Mouse (Mus musculus): ENCODE data around the gene Bag6. TPM values are rescaled to one million over a fixed set of nuclear protein-coding genes. Genes with fewer than 3 reads are reported as not detected.
A peak's percentile ranks its signal among the peaks of the same experiment; 100 is the strongest.

Gene Bag6
- polyA plus RNA-seq, 1 experiment, result 411 TPM

GRCm38 (mm10) chr17:35158850-35159593 is 24.0 kb downstream of the Bag6 start:
- Histone ChIP-seq H3K4me1 (replicated peaks; ENCODE audit: control insufficient read depth, insufficient read depth, low read length) (peaks cover 8% of the 10 kb centered on the region), H3K36me3 (ENCODE audit: control insufficient read depth, insufficient read depth, low read length) (peaks cover 78% of the 10 kb centered on the region), H3K27me3 (ENCODE audit: control insufficient read depth, insufficient read depth, low read length) (no peaks in the 10 kb centered on the region), H3K4me3 (ENCODE audit: control insufficient read depth, insufficient read depth, low read length) (no peak overlapping the region), H3K27ac (ENCODE audit: control insufficient read depth, insufficient read depth, low read length) (no peak overlapping the region)
- 97% methylated on average over 16 of the region's 16 CpGs for WGBS
- no peak for DNase-seq
- no peak for TF ChIP-seq CTCF (IDR thresholded peaks at IDR 0.05; ENCODE audit: borderline replicate concordance, control insufficient read depth, extremely low read depth, insufficient read depth, low read length, poor library complexity)
- TF ChIP-seq POLR2A (IDR thresholded peaks at IDR 0.05; ENCODE audit: control insufficient read depth, extremely low read depth, insufficient read depth, low read length, poor library complexity), result no peak

DNA sequence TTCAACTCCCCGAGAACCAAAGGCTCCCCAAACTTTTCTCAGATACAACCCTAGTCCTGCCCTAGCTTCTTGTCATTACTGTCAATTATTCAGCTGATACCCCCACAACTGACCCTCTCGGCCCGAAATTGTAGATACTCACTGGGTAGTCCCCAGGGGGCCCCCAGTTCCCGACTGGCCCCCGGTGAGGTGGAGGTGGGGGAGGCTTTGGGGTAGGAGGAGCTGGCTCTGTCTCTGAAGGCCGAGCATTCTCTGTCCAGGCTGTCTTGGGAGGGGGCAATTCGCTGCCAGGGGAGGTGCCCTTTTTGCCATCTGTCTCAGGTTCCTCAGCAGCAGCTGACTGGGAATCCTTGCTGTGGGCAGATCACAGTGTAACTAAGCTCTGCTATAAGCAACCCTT is 24.7 kb downstream of the Bag6 start:
- no peak for TF ChIP-seq CTCF (IDR thresholded peaks at IDR 0.05; ENCODE audit: borderline replicate concordance, control insufficient read depth, extremely low read depth, insufficient read depth, low read length, poor library complexity)
- TF ChIP-seq POLR2A (IDR thresholded peaks at IDR 0.05; ENCODE audit: control insufficient read depth, extremely low read depth, insufficient read depth, low read length, poor library complexity), result no peak
- H3K36me3 ChIP-seq (ENCODE audit: control insufficient read depth, insufficient read depth, low read length), result peaks cover 71% of the 10 kb centered on the region
- WGBS, result 95% methylated on average over 7 of the region's 7 CpGs

DNA sequence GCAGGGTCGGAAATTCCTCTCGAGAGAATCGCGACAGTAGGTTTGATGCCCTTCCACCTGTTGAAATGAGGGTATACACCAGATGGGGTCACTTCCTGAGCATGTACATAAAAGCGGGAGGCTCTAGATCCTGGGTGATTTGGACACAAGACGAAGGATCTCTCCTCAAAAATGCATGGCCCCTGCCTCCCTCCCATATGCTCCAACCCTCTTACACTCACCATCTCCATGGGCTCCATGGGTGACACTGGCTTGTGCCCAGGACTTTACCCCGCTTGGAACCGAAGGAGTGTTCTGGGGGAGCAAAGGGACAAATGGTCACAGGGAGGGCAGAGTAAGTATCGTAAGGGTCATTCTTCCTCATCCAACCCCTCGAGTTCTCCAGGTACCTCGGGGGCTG is 26.4 kb downstream of the Bag6 start:
- DNase-seq, result no peak
- TF ChIP-seq CTCF (IDR thresholded peaks at IDR 0.05; ENCODE audit: borderline replicate concordance, control insufficient read depth, extremely low read depth, insufficient read depth, low read length, poor library complexity), result no peak
- no peak for TF ChIP-seq POLR2A (IDR thresholded peaks at IDR 0.05; ENCODE audit: control insufficient read depth, extremely low read depth, insufficient read depth, low read length, poor library complexity)
- peaks cover 12% of the 10 kb centered on the region for H3K4me1 ChIP-seq (replicated peaks; ENCODE audit: control insufficient read depth, insufficient read depth, low read length)
- peaks cover 54% of the 10 kb centered on the region for H3K36me3 ChIP-seq (ENCODE audit: control insufficient read depth, insufficient read depth, low read length)
- H3K4me3 ChIP-seq (ENCODE audit: control insufficient read depth, insufficient read depth, low read length), result no peak overlapping the region
- 91% methylated on average over 11 of the region's 11 CpGs for WGBS
- H3K27me3 ChIP-seq (ENCODE audit: control insufficient read depth, insufficient read depth, low read length), result no peaks in the 10 kb centered on the region
- no peak overlapping the region for H3K27ac ChIP-seq (ENCODE audit: control insufficient read depth, insufficient read depth, low read length)

More for the DNA sequence above, 24.7 kb downstream of the Bag6 start:
- Histone ChIP-seq H3K27me3 (ENCODE audit: control insufficient read depth, insufficient read depth, low read length) (no peaks in the 10 kb centered on the region), H3K27ac (ENCODE audit: control insufficient read depth, insufficient read depth, low read length) (no peak overlapping the region), H3K4me3 (ENCODE audit: control insufficient read depth, insufficient read depth, low read length) (no peak overlapping the region), H3K4me1 (replicated peaks; ENCODE audit: control insufficient read depth, insufficient read depth, low read length) (peaks cover 8% of the 10 kb centered on the region)
- no peak for DNase-seq

DNA sequence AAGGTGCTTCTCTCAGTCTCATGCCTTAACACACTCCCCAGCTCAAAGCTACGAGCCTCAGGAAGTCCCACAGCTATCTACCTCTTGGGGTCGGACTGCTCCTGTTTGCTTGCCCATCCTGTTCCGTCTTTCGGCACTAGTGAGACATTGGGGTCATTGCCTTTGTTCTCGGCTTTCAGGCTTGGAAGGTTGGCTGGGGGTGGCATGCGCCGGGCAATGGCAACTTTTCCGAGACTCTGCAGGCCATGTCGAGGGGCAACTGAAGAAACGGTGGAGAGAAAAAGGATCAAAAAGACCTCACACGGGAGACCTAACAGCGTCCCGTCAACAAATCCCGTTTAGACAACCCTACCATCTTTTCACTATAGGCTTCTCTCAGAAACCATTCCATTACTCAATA is 27.1 kb downstream of the Bag6 start:
- H3K36me3 ChIP-seq (ENCODE audit: control insufficient read depth, insufficient read depth, low read length), result peaks cover 47% of the 10 kb centered on the region
- H3K4me1 ChIP-seq (replicated peaks; ENCODE audit: control insufficient read depth, insufficient read depth, low read length), result peaks cover 14% of the 10 kb centered on the region
- H3K27ac ChIP-seq (ENCODE audit: control insufficient read depth, insufficient read depth, low read length), result no peak overlapping the region
- H3K27me3 ChIP-seq (ENCODE audit: control insufficient read depth, insufficient read depth, low read length), result no peaks in the 10 kb centered on the region
- H3K4me3 ChIP-seq (ENCODE audit: control insufficient read depth, insufficient read depth, low read length), result no peak overlapping the region
- 92% methylated on average over 14 of the region's 14 CpGs for WGBS
- DNase-seq, result no peak
- TF ChIP-seq CTCF (IDR thresholded peaks at IDR 0.05; ENCODE audit: borderline replicate concordance, control insufficient read depth, extremely low read depth, insufficient read depth, low read length, poor library complexity) (no peak), POLR2A (IDR thresholded peaks at IDR 0.05; ENCODE audit: control insufficient read depth, extremely low read depth, insufficient read depth, low read length, poor library complexity) (no peak)

DNA sequence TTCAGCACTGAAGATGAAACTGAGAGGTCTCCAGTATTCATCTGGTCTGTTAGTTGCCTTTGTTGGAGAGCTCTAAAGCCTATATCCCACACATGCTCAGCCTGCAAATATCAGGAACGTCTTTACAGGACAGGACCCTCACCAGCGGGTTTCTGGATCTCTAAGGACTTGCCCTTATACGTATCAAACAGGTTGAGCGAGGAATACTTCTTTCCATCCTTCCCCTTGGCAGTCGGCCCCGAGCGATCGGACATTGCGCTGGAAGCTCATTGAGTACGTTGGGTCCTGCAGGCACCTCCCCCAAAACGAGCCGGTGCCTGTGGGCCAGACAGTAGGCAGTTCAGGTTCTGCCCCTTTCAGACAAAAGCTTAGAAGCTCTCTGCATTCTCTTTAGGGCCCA is 27.8 kb downstream of the Bag6 start:
- Histone ChIP-seq H3K27me3 (ENCODE audit: control insufficient read depth, insufficient read depth, low read length) (no peaks in the 10 kb centered on the region), H3K36me3 (ENCODE audit: control insufficient read depth, insufficient read depth, low read length) (peaks cover 41% of the 10 kb centered on the region), H3K27ac (ENCODE audit: control insufficient read depth, insufficient read depth, low read length) (no peak overlapping the region), H3K4me1 (replicated peaks; ENCODE audit: control insufficient read depth, insufficient read depth, low read length) (peaks cover 14% of the 10 kb centered on the region), H3K4me3 (ENCODE audit: control insufficient read depth, insufficient read depth, low read length) (no peak overlapping the region)
- TF ChIP-seq POLR2A (IDR thresholded peaks at IDR 0.05; ENCODE audit: control insufficient read depth, extremely low read depth, insufficient read depth, low read length, poor library complexity) (no peak), CTCF (IDR thresholded peaks at IDR 0.05; ENCODE audit: borderline replicate concordance, control insufficient read depth, extremely low read depth, insufficient read depth, low read length, poor library complexity) (no peak)
- 56% methylated on average over 12 of the region's 12 CpGs for WGBS
- DNase-seq, result no peak

DNA sequence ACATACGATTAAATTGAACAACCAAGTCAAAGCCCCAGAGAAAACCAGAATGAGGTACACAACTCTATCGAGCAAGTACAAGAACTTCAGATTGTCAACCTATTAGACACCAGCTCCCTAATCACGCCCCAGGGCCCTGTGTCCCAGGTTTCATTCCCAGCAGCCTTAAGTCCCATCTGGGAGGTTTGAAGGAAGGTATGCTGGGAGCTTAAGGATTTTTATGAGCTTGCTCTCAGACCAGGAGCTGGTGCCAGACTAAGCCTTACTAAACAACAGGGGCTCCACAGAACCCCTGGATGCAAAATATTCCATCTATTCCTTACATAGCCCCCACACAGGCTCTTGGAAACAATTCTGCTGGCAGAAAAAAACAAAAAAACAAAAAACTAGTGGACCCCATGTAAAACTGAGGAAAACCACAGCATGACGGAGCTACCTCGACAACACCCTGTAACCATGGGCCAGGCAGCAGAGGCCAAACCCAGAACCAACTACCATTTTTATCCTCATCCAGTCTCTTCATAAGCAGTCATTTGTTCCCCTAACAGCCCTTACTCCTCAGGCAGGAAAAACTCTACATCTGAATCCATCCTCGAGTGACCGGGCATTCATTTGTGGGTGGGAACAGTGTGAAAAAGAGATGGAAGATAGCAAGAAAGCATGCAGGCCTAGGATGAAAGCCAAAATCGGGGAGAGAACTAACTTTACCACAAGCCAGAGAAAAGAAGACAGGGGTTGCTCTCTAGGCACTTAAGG is 28.5 kb downstream of the Bag6 start:
- no peaks in the 10 kb centered on the region for H3K27me3 ChIP-seq (ENCODE audit: control insufficient read depth, insufficient read depth, low read length)
- peak overlapping the region; percentile 90 for H3K4me3 ChIP-seq (ENCODE audit: control insufficient read depth, insufficient read depth, low read length)
- TF ChIP-seq POLR2A (IDR thresholded peaks at IDR 0.05; ENCODE audit: control insufficient read depth, extremely low read depth, insufficient read depth, low read length, poor library complexity) (no peak), CTCF (IDR thresholded peaks at IDR 0.05; ENCODE audit: borderline replicate concordance, control insufficient read depth, extremely low read depth, insufficient read depth, low read length, poor library complexity) (no peak)
- peak overlapping the region; percentile 80; the same call in 1 of the 2 replicates for H3K27ac ChIP-seq (ENCODE audit: control insufficient read depth, insufficient read depth, low read length)
- H3K36me3 ChIP-seq (ENCODE audit: control insufficient read depth, insufficient read depth, low read length), result peaks cover 33% of the 10 kb centered on the region
- no peak for DNase-seq
- peaks cover 14% of the 10 kb centered on the region for H3K4me1 ChIP-seq (replicated peaks; ENCODE audit: control insufficient read depth, insufficient read depth, low read length)
- WGBS, result 9% methylated on average over 8 of the region's 8 CpGs

All from thymus, adult 2 months (tissue).